Mouse (Mus musculus): ENCODE measurements around the gene Sp7. TPM values are rescaled to one million over a fixed set of nuclear protein-coding genes. Genes with fewer than 3 reads are reported as not detected.

The Sp7 gene
- polyA plus RNA-seq, 1 experiment from 2014 or later, result 1.3 TPM

DNA sequence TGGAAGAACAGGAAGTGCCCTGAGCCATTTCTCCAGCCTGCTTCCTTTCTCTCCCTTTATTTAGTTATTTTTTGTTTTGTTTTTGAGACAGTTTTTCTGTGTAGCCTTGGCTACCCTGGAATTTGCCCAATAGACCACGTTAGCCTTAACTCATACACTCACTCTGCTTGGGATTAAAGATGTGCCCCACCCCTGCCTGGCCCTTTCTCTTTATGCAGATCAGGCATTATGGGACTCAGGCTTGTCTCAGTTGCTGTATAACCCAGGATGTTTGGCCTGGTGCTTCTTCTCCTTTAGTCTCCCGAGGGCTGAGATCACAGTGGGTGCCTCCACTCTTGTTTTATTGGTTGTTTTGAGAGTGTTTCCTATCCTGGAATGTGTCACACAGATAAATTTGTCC is 25.5 kb upstream of the Sp7 start:
- no peak for ATAC-seq (ENCODE audit: low FRiP score, low TSS enrichment)
- Histone ChIP-seq H3K4me2 (replicated peaks; ENCODE audit: low read depth, low read length) (no peak overlapping the region), H3K9ac (replicated peaks; ENCODE audit: low read length) (no peak overlapping the region), H3K27me3 (ENCODE audit: insufficient read depth, low read length) (no peaks in the 10 kb centered on the region), H3K9me3 (ENCODE audit: low read length) (no peaks in the 10 kb centered on the region), H3K4me3 (ENCODE audit: low read length) (no peak overlapping the region), H3K27ac (ENCODE audit: low read length) (0 out of 2 replicates have a peak overlapping the region, but pooled peaks have one; percentile 5), H3K4me1 (ENCODE audit: insufficient read depth, low read length) (peaks cover 17% of the 10 kb centered on the region), H3K36me3 (ENCODE audit: insufficient read depth, low read length) (no peaks in the 10 kb centered on the region)
- 51% methylated on average over 2 of the region's 2 CpGs for WGBS

DNA sequence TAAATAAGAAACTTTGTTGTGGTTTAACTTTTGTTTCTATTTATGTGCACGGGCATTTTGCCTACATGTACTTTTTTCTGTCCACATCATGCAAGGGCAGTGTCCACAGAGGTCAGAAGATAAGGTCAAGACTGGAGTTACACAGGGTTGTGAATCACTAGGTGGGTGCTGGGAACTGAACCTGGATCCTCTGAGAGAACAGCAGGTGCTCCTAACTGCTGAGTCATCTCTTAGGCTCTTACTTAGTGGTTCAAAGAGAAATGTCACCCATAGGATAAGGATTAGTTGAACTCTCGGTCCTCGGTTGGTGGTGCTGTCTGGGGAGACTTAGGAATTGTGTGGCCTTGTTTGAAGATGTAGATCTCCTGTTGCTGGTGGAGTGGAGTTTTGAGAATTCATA is 22.0 kb upstream of the Sp7 start:
- ATAC-seq (ENCODE audit: low FRiP score, low TSS enrichment), result no peak
- Histone ChIP-seq H3K27ac (ENCODE audit: low read length) (no peak overlapping the region), H3K4me2 (replicated peaks; ENCODE audit: low read depth, low read length) (no peak overlapping the region), H3K9me3 (ENCODE audit: low read length) (no peaks in the 10 kb centered on the region), H3K9ac (replicated peaks; ENCODE audit: low read length) (no peak overlapping the region), H3K36me3 (ENCODE audit: insufficient read depth, low read length) (no peaks in the 10 kb centered on the region), H3K4me1 (ENCODE audit: insufficient read depth, low read length) (peaks cover 6% of the 10 kb centered on the region), H3K27me3 (ENCODE audit: insufficient read depth, low read length) (no peaks in the 10 kb centered on the region), H3K4me3 (ENCODE audit: low read length) (no peak overlapping the region)
- WGBS, result 86% methylated on average over 3 of the region's 3 CpGs

DNA sequence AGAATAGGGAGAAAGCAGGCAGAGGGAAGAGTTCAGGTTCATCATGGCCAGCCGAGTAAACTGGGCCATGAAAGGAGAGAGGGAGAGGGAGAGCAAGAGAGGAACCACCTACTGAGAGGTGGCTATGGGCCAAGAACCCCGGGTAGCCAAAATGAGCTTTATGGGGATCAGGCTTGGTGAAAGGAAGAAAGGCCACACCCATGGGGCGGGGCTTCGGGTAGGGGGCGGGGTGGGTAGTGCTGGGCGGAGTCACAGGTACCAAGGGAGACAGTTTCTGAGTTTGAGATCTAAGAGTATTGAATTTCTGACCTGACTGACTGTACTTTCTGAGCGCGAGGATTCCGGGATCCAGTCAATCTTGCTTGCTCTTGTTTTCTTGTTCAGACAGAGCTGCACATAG is 19.7 kb upstream of the Sp7 start:
- 53% methylated on average over 9 of the region's 9 CpGs for WGBS
- H3K4me2 ChIP-seq (replicated peaks; ENCODE audit: low read depth, low read length), result no peak overlapping the region
- no peaks in the 10 kb centered on the region for H3K4me1 ChIP-seq (ENCODE audit: insufficient read depth, low read length)
- H3K9me3 ChIP-seq (ENCODE audit: low read length), result no peaks in the 10 kb centered on the region
- no peaks in the 10 kb centered on the region for H3K27me3 ChIP-seq (ENCODE audit: insufficient read depth, low read length)
- H3K27ac ChIP-seq (ENCODE audit: low read length), result no peak overlapping the region
- H3K9ac ChIP-seq (replicated peaks; ENCODE audit: low read length), result no peak overlapping the region
- ATAC-seq (ENCODE audit: low FRiP score, low TSS enrichment), result no peak
- no peaks in the 10 kb centered on the region for H3K36me3 ChIP-seq (ENCODE audit: insufficient read depth, low read length)
- H3K4me3 ChIP-seq (ENCODE audit: low read length), result no peak overlapping the region

DNA sequence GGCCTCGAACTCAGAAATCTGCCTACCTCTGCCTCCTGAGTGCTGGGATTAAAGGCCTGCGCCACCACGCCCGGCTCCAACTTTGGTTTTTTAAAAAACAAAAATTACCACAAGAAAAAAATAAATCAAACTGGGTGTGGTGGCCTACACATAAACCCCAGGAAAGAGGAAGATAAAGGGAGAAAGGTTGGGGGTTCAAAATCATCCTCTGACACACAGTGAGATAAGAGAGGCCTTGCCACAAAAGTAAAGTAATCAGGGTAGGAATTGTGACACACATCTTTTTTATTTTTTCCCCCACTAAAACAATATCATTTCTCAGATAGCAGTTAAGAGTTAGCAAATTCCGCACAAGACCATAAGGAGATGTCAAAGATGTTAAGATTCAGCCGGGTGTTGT is 16.7 kb upstream of the Sp7 start:
- ATAC-seq (ENCODE audit: low FRiP score, low TSS enrichment), result no peak
- H3K27me3 ChIP-seq (ENCODE audit: insufficient read depth, low read length), result no peaks in the 10 kb centered on the region
- H3K4me1 ChIP-seq (ENCODE audit: insufficient read depth, low read length), result no peaks in the 10 kb centered on the region
- H3K4me2 ChIP-seq (replicated peaks; ENCODE audit: low read depth, low read length), result no peak overlapping the region
- H3K9me3 ChIP-seq (ENCODE audit: low read length), result no peaks in the 10 kb centered on the region
- no peak overlapping the region for H3K27ac ChIP-seq (ENCODE audit: low read length)
- no peak overlapping the region for H3K9ac ChIP-seq (replicated peaks; ENCODE audit: low read length)
- H3K36me3 ChIP-seq (ENCODE audit: insufficient read depth, low read length), result no peaks in the 10 kb centered on the region
- H3K4me3 ChIP-seq (ENCODE audit: low read length), result no peak overlapping the region
- 74% methylated on average over 6 of the region's 6 CpGs for WGBS

DNA sequence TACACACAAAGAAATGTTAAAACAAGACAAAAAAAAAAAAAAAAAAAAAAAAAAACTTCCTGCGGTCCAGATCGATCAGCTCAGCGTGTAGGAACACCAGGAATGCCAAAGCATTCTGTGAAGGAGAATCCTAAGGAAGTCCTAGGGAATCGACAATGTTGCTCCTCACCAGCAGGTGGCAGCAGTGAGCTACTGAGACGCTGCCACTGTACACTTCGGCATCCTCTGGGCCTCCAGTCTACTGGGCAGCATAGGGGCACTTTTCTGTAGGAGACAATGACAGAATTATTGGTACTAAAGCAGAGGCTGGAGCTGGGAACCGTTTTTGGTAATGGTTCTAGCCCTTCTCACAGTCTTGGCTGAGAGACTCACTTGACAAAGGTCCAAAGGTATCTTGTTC is 14.6 kb upstream of the Sp7 start:
- H3K27me3 ChIP-seq (ENCODE audit: insufficient read depth, low read length), result no peaks in the 10 kb centered on the region
- H3K4me2 ChIP-seq (replicated peaks; ENCODE audit: low read depth, low read length), result no peak overlapping the region
- ATAC-seq (ENCODE audit: low FRiP score, low TSS enrichment), result peak; percentile 57
- no peak overlapping the region for H3K27ac ChIP-seq (ENCODE audit: low read length)
- H3K36me3 ChIP-seq (ENCODE audit: insufficient read depth, low read length), result no peaks in the 10 kb centered on the region
- no peak overlapping the region for H3K9ac ChIP-seq (replicated peaks; ENCODE audit: low read length)
- WGBS, result 2% methylated on average over 7 of the region's 7 CpGs
- peaks cover 17% of the 10 kb centered on the region for H3K4me1 ChIP-seq (ENCODE audit: insufficient read depth, low read length)
- H3K9me3 ChIP-seq (ENCODE audit: low read length), result no peaks in the 10 kb centered on the region
- no peak overlapping the region for H3K4me3 ChIP-seq (ENCODE audit: low read length)

DNA sequence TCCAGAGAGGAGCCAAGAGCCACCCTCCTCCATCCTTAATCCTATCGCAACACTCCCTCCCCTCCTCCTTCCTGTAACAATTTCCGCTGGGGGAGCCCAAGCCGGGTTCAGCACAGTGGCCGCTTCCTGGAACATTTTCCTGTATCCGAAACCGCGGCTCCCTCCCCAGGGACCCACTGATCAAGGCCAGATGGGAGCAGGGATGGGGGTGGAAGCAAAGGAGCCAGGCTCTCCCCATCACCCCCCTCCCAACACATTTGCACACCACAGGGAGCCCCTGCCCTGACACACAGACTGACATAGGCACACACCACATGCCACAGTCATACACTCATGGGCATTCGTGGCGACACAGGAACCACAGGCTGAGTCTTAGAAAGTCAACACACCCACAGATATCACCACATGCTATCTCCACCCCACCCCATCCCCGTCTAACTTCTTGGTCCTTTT is 10.9 kb upstream of the Sp7 start:
- H3K27me3 ChIP-seq (ENCODE audit: insufficient read depth, low read length), result no peaks in the 10 kb centered on the region
- ATAC-seq (ENCODE audit: low FRiP score, low TSS enrichment), result peak; percentile 57
- H3K4me1 ChIP-seq (ENCODE audit: insufficient read depth, low read length), result peaks cover 23% of the 10 kb centered on the region
- H3K4me2 ChIP-seq (replicated peaks; ENCODE audit: low read depth, low read length), result peak overlapping the region; percentile 83
- no peaks in the 10 kb centered on the region for H3K36me3 ChIP-seq (ENCODE audit: insufficient read depth, low read length)
- H3K9me3 ChIP-seq (ENCODE audit: low read length), result no peaks in the 10 kb centered on the region
- H3K4me3 ChIP-seq (ENCODE audit: low read length), result peak overlapping the region; percentile 62
- H3K27ac ChIP-seq (ENCODE audit: low read length), result peak overlapping the region; percentile 91
- H3K9ac ChIP-seq (replicated peaks; ENCODE audit: low read length), result peak overlapping the region; percentile 77
- 9% methylated on average over 10 of the region's 10 CpGs for WGBS

DNA sequence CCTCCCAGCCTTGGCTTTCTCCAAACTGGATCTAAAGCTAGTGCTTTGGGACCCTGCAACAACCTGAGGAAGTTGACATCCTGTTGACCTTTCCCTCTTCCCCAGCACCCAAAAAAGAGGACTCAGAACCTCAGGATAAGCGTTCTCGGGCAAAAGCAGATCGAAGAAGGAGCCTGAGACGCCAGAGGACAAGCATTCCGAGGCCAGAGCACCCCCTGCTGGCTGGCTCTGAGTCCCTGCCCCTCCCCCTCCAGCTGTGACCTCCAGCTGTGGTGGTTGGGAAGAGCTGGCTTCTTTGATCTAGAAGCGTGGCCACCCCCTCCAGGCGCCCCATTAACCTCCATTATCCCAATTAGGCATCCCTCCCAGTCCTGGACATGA is 10.2 kb upstream of the Sp7 start:
- Histone ChIP-seq H3K9ac (replicated peaks; ENCODE audit: low read length) (peak overlapping the region; percentile 77), H3K4me1 (ENCODE audit: insufficient read depth, low read length) (peaks cover 23% of the 10 kb centered on the region), H3K36me3 (ENCODE audit: insufficient read depth, low read length) (no peaks in the 10 kb centered on the region), H3K9me3 (ENCODE audit: low read length) (no peaks in the 10 kb centered on the region), H3K4me3 (ENCODE audit: low read length) (peak overlapping the region; percentile 62), H3K27ac (ENCODE audit: low read length) (peak overlapping the region; percentile 91), H3K4me2 (replicated peaks; ENCODE audit: low read depth, low read length) (peak overlapping the region; percentile 83), H3K27me3 (ENCODE audit: insufficient read depth, low read length) (no peaks in the 10 kb centered on the region)
- under 1% methylated on average over 7 of the region's 7 CpGs for WGBS
- peak; percentile 79 for ATAC-seq (ENCODE audit: low FRiP score, low TSS enrichment)

DNA sequence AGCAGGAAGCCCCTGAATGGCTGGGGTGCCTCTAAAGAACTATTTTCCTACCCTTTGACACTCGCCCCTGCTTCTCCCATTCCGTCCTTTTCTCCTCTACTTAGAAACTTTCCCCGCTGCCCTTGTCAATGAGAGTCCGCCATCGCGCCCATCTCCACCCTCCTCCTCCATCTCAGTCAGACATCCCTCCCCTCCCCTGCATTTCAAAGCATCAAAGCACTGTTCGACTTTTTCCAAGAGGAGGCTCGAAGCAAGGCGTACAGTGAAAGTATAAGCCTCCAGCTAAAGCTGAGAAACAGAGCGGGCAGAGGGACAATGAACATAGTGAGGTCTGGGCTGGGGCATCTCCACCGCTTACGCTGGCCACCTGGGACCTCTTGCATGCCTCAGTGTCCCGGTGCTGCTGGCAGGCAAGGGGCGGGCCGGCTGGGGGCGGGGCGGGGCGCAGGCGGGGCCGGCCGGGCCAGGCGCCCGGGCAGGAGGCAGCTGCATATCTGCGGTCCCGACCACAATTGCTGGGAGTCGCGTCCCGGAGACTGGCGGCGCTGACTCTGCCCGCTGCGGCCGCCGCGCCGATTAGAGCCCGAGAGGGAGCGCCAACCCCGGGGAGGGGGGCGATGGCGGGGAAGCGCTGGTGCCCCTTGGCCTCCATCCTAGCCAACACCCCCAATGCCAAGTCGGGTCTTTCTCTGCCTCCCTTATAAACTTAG is 9.6 kb upstream of the Sp7 start:
- peak overlapping the region; percentile 91 for H3K27ac ChIP-seq (ENCODE audit: low read length)
- H3K36me3 ChIP-seq (ENCODE audit: insufficient read depth, low read length), result no peaks in the 10 kb centered on the region
- H3K4me3 ChIP-seq (ENCODE audit: low read length), result peak overlapping the region; percentile 62
- ATAC-seq (ENCODE audit: low FRiP score, low TSS enrichment), result peak; percentile 85
- H3K27me3 ChIP-seq (ENCODE audit: insufficient read depth, low read length), result no peaks in the 10 kb centered on the region
- H3K4me2 ChIP-seq (replicated peaks; ENCODE audit: low read depth, low read length), result peak overlapping the region; percentile 83
- WGBS, result under 1% methylated on average over 43 of the region's 43 CpGs
- no peaks in the 10 kb centered on the region for H3K9me3 ChIP-seq (ENCODE audit: low read length)
- peaks cover 23% of the 10 kb centered on the region for H3K4me1 ChIP-seq (ENCODE audit: insufficient read depth, low read length)
- H3K9ac ChIP-seq (replicated peaks; ENCODE audit: low read length), result peak overlapping the region; percentile 77

DNA sequence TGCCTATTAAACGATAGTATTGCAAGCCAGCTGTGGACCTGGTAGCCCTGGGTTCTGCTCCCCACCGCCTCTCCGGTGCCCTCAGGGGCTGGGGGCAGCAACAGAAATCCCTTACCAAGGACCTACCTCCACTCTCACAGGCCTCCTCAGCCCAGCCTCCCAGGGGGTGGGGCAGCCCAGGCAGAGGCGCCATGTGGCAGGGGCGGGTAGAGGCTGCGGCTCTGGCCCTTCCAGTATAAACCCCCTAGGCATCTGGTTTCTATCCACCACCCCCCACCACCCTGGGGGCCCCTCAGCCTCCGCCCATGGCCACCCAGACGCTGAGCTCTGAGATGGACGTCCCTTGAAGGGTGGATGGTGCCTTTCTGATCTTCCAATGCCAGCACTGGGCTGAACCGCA is 3.7 kb upstream of the Sp7 start:
- no peak overlapping the region for H3K4me3 ChIP-seq (ENCODE audit: low read length)

DNA sequence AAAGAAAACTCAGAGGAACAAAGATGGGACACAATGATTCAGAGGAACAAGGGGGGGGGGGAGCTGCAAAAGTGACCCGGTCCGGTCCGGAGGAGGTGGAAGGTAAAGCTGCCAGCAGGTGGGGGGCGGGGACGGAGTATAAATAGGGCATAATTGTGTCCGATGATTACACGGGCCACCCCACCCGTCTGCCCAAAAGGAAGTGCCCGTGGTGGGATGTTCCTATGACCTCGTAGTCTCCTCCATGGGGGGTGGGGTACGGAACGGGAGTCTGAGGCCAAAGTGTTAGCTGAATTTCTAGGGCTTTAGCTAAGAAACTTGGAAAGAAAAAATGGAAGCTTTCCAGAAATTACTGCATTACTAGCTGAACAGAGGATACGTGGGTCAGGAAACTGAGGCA is 3.0 kb upstream of the Sp7 start:
- Histone ChIP-seq H3K4me3 (ENCODE audit: low read length) (no peak overlapping the region), H3K27ac (ENCODE audit: low read length) (no peak overlapping the region), H3K27me3 (ENCODE audit: insufficient read depth, low read length) (peaks cover 2% of the 10 kb centered on the region), H3K4me1 (ENCODE audit: insufficient read depth, low read length) (peaks cover 27% of the 10 kb centered on the region), H3K9ac (replicated peaks; ENCODE audit: low read length) (no peak overlapping the region), H3K9me3 (ENCODE audit: low read length) (no peaks in the 10 kb centered on the region), H3K4me2 (replicated peaks; ENCODE audit: low read depth, low read length) (0 out of 2 replicates have a peak overlapping the region, but pooled peaks have one; percentile 23), H3K36me3 (ENCODE audit: insufficient read depth, low read length) (no peaks in the 10 kb centered on the region)
- no peak for ATAC-seq (ENCODE audit: low FRiP score, low TSS enrichment)
- 9% methylated on average over 13 of the region's 13 CpGs for WGBS

More for the DNA sequence above, 3.7 kb upstream of the Sp7 start:
- Histone ChIP-seq H3K4me1 (ENCODE audit: insufficient read depth, low read length) (peaks cover 20% of the 10 kb centered on the region), H3K36me3 (ENCODE audit: insufficient read depth, low read length) (no peaks in the 10 kb centered on the region), H3K9ac (replicated peaks; ENCODE audit: low read length) (peak overlapping the region; percentile 50), H3K9me3 (ENCODE audit: low read length) (no peaks in the 10 kb centered on the region), H3K27me3 (ENCODE audit: insufficient read depth, low read length) (peaks cover 2% of the 10 kb centered on the region), H3K27ac (ENCODE audit: low read length) (no peak overlapping the region), H3K4me2 (replicated peaks; ENCODE audit: low read depth, low read length) (peak overlapping the region; percentile 22; the same call in 1 of the 2 replicates)
- WGBS, result 8% methylated on average over 10 of the region's 10 CpGs
- ATAC-seq (ENCODE audit: low FRiP score, low TSS enrichment), result peak; percentile 62; the same call in 1 of the 2 replicates
